Mouse (Mus musculus): ENCODE data around the gene 1700001C19Rik.
A peak's percentile ranks its signal among the peaks of the same experiment; 100 is the strongest.

The 1700001C19Rik gene

DNA sequence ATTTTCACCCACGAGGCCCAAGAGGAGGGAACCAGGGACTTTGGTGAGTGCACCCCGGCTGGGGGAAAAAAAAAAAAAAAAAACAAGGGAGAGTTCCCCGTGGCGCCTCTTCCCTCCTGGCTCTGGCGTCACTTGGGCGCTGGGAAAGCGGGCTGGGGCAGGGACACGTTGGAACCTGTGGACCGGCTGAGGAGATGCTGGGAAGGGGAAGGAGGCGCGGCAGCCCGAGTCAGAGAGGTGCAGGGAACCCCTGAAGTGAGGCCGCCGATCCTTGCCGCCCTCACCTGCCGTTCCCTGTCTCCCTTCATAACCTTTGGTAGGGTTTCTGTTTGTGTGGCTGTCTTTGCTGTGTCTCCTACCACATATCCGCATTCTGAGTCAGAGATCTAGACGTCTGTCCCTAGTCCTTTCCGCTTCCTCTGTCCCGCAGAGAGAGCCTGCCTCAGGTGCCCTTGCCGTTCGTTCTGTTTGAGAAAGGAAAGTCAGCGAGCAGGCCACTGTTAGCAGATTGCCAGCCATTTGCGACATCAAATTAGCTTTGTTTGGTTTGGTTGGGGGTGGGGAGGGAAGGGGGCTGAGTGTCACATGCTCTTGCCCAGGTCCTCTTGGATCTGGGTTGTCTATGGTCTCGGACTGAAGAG is at the start of gene 1700001C19Rik:
Gene 1700001C19Rik, minus strand, starts transcription at position 470 of the 641 bp plus-strand sequence.
- no peak for DNase-seq (ENCODE audit: low spot score in 2 of 2)

GRCm38 (mm10) chr17:47485791-47486190 is 48.6 kb upstream of the 1700001C19Rik start:
- no peak for DNase-seq (ENCODE audit: low spot score in 2 of 2)

DNA sequence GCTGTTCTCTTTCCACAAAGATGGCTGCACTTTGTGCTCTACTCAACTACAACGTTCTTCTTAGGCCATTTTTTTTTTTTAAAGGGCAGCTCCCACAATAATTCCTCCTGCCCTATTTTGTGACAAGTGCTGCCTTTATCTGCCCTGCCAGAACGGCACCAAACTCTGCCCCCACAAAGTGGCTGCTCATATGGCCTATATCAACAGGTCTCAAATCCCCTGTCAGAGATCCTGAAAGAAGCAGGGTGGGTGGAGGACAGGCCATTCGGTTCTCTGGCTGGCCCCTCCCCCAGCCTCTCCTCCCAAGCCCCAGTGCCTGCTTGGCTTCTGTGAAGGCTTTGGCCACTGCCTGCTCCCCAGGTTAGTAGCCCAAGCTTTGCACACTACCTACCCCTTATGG is 47.8 kb upstream of the 1700001C19Rik start:
- DNase-seq (ENCODE audit: low spot score in 2 of 2) = no peak

DNA sequence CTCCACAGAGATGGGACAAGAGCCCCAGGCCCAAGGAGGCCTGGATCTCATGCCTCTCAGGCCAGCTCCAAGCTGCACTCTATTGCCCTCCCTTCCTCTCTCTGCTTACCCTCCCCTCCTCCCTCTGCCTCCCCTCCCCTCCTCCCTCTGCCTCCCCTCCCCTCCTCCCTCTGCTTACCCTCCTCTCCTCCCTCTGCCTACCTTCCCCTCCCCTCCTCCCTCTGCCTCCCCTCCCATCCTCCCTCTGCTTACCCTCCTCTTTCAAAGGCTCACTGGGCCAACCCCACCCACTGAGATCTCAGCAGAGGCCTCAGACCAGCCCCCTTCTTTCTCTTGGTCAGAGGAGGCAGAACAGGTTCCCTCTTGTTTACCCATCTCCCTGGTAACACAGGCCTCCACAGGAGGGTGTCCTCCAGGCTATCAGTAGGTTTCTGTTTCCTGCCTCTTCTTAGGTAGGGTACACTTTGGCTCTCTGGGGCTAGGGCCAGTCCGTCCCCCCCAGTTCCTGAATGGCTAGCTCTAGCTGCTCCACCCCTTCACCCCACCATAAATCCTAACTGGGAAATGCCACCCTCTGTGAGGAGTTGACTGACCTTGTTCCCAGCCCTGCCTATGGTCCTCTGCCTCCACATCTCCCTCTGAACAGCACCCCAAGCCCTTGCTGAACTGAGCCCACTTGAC is 47.2 kb upstream of the 1700001C19Rik start:
- no peak for DNase-seq (ENCODE audit: low spot score in 2 of 2)

GRCm38 (mm10) chr17:47482401-47482800 is 45.2 kb upstream of the 1700001C19Rik start:
- DNase-seq (ENCODE audit: low spot score in 2 of 2) = no peak

DNA sequence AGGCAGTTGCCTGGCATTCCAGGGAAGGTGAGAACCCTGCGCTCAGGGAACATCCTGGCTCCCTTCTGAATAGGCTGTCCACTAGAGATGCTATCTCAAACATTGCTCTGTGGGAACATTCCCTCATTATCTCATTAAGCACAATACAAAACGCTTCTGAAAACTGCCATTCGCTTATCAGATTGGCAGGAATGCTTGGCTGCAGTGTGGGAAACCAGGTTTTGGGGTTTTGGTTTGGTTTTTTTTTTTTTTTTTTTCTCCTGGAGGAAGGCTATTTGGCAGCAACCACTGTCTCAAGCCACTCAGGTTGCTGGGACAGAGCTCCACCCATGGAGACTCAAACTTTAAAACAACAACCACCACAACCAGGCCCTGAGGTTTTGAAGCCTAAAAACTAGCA is 42.7 kb upstream of the 1700001C19Rik start:
- DNase-seq (ENCODE audit: low spot score in 2 of 2) = no peak

- no peak for DNase-seq (ENCODE audit: low spot score in 2 of 2)
Observed at GRCm38 (mm10) chr17:47475714-47476113, 38.5 kb upstream of the 1700001C19Rik start.

DNA sequence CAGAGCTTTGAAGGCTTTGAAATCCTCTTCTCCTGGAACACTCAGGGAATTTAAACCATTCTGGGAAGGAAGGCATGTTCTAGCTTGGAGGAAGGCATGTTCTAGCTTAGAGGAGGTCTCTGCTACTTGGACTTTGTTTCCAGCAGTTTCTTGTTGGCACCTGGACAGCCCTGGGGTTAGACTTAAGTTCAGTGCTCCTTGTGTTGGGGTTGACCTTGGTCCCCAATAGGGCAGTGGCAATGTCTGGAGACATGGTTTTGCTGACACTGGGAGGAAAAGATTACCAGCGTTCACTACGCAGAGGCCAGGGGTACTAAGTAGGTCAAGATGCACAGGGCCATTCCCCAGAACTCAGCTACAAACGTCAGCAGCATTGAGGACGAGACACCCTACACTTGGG is 38.0 kb upstream of the 1700001C19Rik start:
- DNase-seq (ENCODE audit: low spot score in 2 of 2) = no peak

- no peak for DNase-seq (ENCODE audit: low spot score in 2 of 2)
Observed at GRCm38 (mm10) chr17:47474250-47474649, 37.1 kb upstream of the 1700001C19Rik start.

- no peak for DNase-seq (ENCODE audit: low spot score in 2 of 2)
Observed at GRCm38 (mm10) chr17:47473434-47473974, 36.3 kb upstream of the 1700001C19Rik start.

DNA sequence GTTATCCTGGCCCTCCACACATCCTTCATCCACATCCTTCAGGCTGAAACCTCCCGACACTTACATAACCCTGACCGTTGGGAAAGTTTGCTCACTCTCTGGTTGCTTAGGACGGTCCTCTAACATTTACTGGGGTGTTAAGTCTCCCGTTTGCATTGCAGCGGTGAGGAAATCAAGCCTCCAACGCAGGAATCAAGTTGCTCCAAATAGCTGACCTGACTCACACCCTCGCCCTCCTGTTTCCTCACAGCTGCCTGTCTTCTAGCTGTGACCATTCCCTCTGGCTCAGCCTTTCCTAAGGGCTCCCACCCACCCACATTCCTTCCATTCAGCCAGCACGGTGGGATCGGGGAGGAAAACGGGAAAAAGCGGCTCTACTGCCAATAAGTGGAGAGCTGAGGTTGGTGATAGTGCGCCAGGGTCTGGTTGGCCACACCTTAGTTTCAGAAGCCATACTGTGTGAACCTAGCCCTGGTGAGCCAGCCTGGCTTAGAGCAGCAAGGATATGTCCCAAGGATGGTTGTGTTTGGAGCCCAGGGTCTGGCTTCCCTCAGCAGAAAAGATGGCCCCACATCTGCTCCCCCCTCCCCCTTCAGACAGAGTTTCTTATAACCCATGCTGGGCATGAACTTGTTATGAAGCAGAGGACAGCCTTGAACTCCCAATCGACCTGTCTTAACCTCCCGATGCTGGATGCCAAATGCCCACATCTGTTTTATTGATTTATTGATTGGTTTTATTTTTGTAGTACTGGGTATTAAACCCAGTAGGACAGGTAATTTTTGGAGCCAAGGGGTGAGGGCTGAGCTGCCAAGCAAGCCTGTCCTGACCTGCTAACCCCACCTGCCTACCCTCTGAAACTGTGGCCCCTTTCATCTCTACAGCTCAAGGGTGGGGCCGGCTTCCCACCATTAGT is 35.5 kb upstream of the 1700001C19Rik start:
- peak in 1 of 2 experiments; percentile 17 for DNase-seq (ENCODE audit: low spot score in 2 of 2)

- no peak for DNase-seq (ENCODE audit: low spot score in 2 of 2)
Observed at GRCm38 (mm10) chr17:47470686-47471085, 33.5 kb upstream of the 1700001C19Rik start.

GRCm38 (mm10) chr17:47470121-47470520 is 32.9 kb upstream of the 1700001C19Rik start:
- DNase-seq (ENCODE audit: low spot score in 2 of 2) = no peak

GRCm38 (mm10) chr17:47469642-47470041 is 32.5 kb upstream of the 1700001C19Rik start:
- no peak for DNase-seq (ENCODE audit: low spot score in 2 of 2)

DNA sequence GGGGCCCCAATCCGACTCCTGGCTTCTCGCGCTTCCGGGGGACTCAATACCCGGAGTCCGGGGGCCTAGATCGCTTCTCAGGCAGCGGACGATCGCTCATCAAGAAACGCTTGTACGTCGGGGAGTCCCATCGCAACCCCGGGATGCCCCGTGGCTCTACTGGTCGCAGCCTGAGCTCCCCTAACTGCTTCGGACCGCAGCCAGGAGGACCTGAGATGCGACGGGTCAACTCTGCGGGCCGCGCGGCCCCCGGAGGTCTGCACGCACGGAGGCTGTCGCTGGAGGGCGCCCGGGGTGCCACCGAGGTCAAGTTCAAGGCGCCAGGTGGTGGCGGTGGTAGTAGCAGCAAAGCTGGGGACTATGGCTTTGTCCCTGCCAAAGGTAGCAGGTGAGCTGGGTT is 31.3 kb upstream of the 1700001C19Rik start:
- no peak for DNase-seq (ENCODE audit: low spot score in 2 of 2)

GRCm38 (mm10) chr17:47468063-47468462 is 30.9 kb upstream of the 1700001C19Rik start:
- no peak for DNase-seq (ENCODE audit: low spot score in 2 of 2)

GRCm38 (mm10) chr17:47467659-47468058 is 30.5 kb upstream of the 1700001C19Rik start:
- no peak for DNase-seq (ENCODE audit: low spot score in 2 of 2)

DNA sequence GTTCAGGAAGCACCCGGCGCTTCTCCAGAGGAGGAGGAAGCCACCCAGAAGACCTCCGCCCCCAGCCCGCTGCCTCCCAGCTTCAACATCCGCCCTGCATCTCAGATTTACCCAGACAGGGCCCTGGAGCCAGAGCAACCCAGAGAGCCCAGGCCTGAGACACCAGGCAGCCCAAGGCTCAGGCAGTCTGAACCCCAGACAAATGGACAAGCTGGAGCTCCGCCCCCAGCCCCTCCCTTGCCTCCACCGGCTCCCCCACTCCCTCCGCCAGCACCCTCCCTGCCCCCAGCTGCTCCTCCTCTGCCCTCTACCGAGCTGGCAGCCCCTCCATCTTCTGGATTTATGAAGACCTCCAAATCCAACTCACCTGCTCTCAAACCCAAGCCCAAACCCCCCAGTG is 29.1 kb upstream of the 1700001C19Rik start:
- no peak for DNase-seq (ENCODE audit: low spot score in 2 of 2)

DNA sequence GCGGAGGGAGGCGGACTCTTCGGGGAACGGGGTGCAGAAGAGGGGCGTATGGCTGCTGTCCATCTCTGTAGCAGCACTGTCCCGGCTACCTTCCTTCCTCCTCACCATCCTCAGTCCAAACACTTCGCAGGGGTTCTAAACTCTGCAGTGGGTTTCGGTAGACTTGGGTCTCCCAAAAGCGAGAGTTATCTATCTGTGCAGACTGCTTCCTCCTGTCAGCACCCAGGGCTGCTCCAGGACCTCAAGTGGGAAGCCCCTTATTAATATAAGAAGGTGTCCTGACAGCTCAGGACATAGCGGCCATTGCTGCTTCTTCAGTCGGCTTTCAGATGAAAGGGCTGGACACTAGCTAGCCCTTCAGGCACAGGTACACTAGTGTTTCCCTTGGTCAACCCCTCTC is 27.8 kb upstream of the 1700001C19Rik start:
- DNase-seq (ENCODE audit: low spot score in 2 of 2) = no peak

GRCm38 (mm10) chr17:47464248-47464965 is 27.2 kb upstream of the 1700001C19Rik start:
- DNase-seq (ENCODE audit: low spot score in 2 of 2) = no peak

- DNase-seq (ENCODE audit: low spot score in 2 of 2) = no peak
Observed at GRCm38 (mm10) chr17:47462728-47463388, 25.7 kb upstream of the 1700001C19Rik start.
